Mouse (Mus musculus) heart, embryonic 12.5 days (tissue): ENCODE measurements around the gene Sema4a. TPM values are rescaled to one million over a fixed set of nuclear protein-coding genes. Genes with fewer than 3 reads are reported as not detected.

ENCODE experiments used
- ATAC-seq: fragments of 200-750 bp; cut with Nextera tagmentation; 2 replicates; pipeline ENCODE4 v1.8.0; 2017; ENCODE audit warnings: moderate TSS enrichment, moderate library complexity; ENCODE audit not compliant: insufficient number of reproducible peaks, low FRiP score
- H3K27ac ChIP-seq: fragments of 300-500 bp; sonication (generic); 2 replicates; pipeline ENCODE4 v1.5.1; 2016; ENCODE audit warnings: mild to moderate bottlenecking, moderate library complexity; ENCODE audit not compliant: poor library complexity, severe bottlenecking
- H3K27me3 ChIP-seq: fragments of 300-500 bp; sonication (generic); replicated peaks from 2 replicates; pipeline ENCODE4 v1.6.1; 2016; ENCODE audit warnings: mild to moderate bottlenecking, moderate library complexity
- H3K36me3 ChIP-seq: fragments of 300-500 bp; sonication (generic); 2 replicates; pipeline ENCODE4 v1.6.1; 2016; ENCODE audit warnings: mild to moderate bottlenecking, moderate library complexity
- H3K4me1 ChIP-seq: fragments of 300-500 bp; sonication (generic); replicated peaks from 2 replicates; pipeline ENCODE4 v1.6.1; 2016; ENCODE audit warnings: mild to moderate bottlenecking
- H3K4me2 ChIP-seq: fragments of 300-500 bp; sonication (generic); 2 replicates; pipeline ENCODE4 v1.6.1; 2016; ENCODE audit warnings: mild to moderate bottlenecking, moderate library complexity
- H3K4me3 ChIP-seq: fragments of 300-500 bp; sonication (generic); 2 replicates; pipeline ENCODE4 v1.5.1; 2016; ENCODE audit warnings: mild to moderate bottlenecking
- H3K9ac ChIP-seq: fragments of 300-500 bp; sonication (generic); 2 replicates; pipeline ENCODE4 v1.6.1; 2016; ENCODE audit warnings: mild to moderate bottlenecking, moderate library complexity
- H3K9me3 ChIP-seq: fragments of 300-500 bp; sonication (generic); replicated peaks from 2 replicates; pipeline ENCODE4 v1.6.1; 2016; ENCODE audit warnings: mild to moderate bottlenecking, moderate library complexity
- WGBS: fragments of 180-500 bp; shearing (Covaris S2); methylation state at CpG from one replicate; pipeline ENCODE4 v1.1.7; 2016; 5-methylcytosine and 5-hydroxymethylcytosine counted together
- polyA plus RNA-seq: library from polyadenylated mRNA; unstranded; fragments of >200 nt; fragmentation: Nextera tagmentation; extraction: Ambion mirVana; gene quantifications from 2 replicates; pipeline ENCODE4 v1.2.1, GENCODE M21; 2016

The Sema4a gene
- polyA plus RNA-seq, result 0.92 and 1.3 TPM in 2 replicates

DNA sequence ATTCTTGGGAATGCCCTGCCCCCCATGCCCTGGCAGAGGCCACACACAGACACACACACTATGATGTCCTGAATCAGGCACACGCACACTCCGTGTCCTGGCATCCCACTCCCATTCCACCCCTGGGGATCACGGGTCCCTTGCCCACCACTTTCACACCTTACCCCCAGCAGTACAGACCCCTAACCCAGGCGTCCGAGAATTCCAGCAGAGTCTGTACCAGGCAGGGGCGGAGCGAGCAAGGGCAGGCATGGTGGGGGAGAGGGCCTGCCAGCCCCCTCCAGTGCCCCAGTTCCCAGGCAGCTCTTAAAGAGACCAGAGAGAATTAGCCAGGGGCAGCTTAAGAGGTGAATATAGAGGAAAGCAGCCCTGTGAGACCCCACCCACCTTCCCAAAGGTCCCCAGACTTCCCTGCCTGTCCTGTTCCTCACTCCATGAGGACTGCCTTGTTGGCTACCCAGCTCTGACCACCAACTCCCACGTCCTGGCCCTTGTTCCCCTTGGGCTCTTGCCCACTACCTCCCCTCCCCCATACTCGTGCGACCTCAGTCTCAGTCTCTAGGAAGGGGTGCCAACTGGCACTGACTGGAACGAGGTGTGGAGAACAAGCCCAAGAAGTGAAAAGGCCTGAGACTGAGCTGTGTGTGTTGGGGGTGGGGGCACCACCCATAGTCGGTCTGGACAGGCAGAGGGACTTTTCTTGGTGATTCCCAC is at the start of gene Sema4a:
TSS of gene Sema4a (minus strand) at position 200 of the 714 bp plus-strand sequence.
- Histone ChIP-seq H3K27me3 (peaks cover 56% of the 10 kb centered on the region), H3K4me3 (no peak within 1 kb of the TSS), H3K4me1 (peaks cover 12% of the 10 kb centered on the region), H3K9me3 (no peaks in the 10 kb centered on the region), H3K27ac (no peak within 1 kb of the TSS), H3K9ac (no peak within 1 kb of the TSS), H3K4me2 (no peak within 1 kb of the TSS), H3K36me3 (no peaks in the 10 kb centered on the region)
- ATAC-seq, result 0 out of 2 replicates have a peak, but pooled peaks have one; percentile 12
- 34% methylated on average over 12 of the region's 12 CpGs for WGBS

DNA sequence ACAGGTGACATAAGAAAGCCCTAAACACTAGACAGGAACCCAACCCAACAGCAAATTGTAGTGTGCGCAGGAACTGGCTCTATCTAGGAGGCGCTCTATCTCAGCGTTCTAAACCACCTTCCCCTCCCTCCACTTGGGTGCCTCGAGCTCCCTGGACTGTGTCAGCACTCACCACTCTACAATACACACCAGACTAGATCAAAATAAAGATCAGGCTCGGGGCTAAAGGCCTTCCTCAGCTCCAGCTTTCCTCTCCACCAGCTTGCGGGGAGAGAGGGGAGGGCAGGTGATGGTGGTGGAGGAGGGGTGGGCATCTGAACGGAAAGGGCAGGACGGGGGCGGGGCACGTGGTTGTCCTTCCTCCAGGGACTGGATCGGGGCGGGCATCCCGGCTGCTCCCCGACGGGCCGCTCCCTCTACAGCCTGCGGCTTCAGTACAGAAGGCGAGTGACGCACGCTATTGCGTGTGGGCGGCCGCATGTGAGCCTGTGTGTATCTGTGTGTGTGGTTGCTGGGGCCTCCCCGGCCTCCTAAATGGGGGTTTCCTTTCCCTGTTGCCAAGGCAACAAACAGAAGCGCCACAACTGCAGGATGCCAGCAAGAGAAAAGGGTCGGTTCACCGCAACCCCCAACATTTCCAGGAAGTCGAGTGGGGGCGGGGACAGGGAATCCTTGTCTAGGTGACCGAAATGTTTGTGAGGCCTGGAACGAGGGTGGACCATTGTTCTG is 48.9 kb upstream of the Sema4a start, which contains the start of gene Lmna:
TSS of gene Lmna (minus strand) at position 265 of the 729 bp plus-strand sequence.
- no peaks in the 10 kb centered on the region for H3K9me3 ChIP-seq
- peak; percentile 96 for ATAC-seq
- WGBS, result under 1% methylated on average over 31 of the region's 31 CpGs
- peak within 1 kb of the TSS; percentile 70 for H3K4me2 ChIP-seq
- H3K36me3 ChIP-seq, result no peaks in the 10 kb centered on the region
- H3K9ac ChIP-seq, result peak within 1 kb of the TSS; percentile 71
- peak within 1 kb of the TSS; percentile 48 for H3K4me3 ChIP-seq
- no peaks in the 10 kb centered on the region for H3K27me3 ChIP-seq
- H3K27ac ChIP-seq, result peak within 1 kb of the TSS; percentile 88
- peaks cover 49% of the 10 kb centered on the region for H3K4me1 ChIP-seq

DNA sequence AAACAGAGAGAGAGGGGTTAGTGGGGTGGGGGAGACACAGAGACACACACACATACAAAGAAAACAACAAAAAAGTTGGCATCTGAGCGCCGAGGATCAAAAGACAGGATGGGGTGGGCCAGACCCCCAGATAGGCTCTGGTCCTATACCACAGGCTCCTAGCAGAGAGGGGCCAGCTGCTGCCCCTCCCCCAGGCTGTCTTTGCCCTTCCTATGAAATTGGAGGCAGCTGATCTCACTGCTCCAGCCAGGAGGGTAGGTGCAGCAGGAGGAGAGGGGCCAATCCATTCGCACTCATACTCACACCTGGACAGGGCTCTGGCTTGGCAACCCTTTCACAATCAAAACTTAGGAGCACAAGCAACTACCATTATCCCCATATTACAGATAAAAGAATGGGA is 48.3 kb upstream of the Sema4a start:
- Histone ChIP-seq H3K27ac (peak overlapping the region; percentile 88), H3K4me1 (peaks cover 49% of the 10 kb centered on the region)
- no peak for ATAC-seq

DNA sequence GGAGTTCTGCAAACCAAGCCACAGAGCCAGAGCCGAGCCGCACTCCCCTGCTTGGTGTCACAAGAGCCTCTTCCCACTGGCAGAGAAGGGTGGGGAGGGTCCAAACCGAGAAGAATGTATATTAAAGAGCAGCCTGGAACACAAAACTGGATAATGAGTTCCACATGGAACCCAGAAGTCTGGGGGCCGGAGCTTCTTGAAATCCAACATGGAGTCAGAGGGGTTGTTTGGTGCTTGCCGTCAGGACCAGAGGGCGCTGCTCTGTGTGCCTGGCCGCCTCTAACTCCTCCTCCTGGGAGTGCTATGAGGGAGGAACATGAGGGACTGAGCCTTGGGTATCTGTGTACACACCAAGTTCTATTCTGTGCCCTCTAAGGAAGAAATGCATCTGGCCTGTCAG is 44.8 kb upstream of the Sema4a start:
- Histone ChIP-seq H3K36me3 (no peaks in the 10 kb centered on the region), H3K4me2 (no peak overlapping the region), H3K4me1 (peaks cover 46% of the 10 kb centered on the region), H3K9ac (no peak overlapping the region), H3K27me3 (no peaks in the 10 kb centered on the region), H3K9me3 (no peaks in the 10 kb centered on the region), H3K4me3 (no peak overlapping the region), H3K27ac (no peak overlapping the region)
- WGBS, result 56% methylated on average over 7 of the region's 7 CpGs
- ATAC-seq, result no peak

More for the DNA sequence above, 48.3 kb upstream of the Sema4a start:
- Histone ChIP-seq H3K4me2 (peak overlapping the region; percentile 70), H3K36me3 (no peaks in the 10 kb centered on the region), H3K9ac (peak overlapping the region; percentile 71), H3K9me3 (no peaks in the 10 kb centered on the region), H3K27me3 (no peaks in the 10 kb centered on the region), H3K4me3 (peak overlapping the region; percentile 48)
- WGBS, result 66% methylated on average over 3 of the region's 3 CpGs

DNA sequence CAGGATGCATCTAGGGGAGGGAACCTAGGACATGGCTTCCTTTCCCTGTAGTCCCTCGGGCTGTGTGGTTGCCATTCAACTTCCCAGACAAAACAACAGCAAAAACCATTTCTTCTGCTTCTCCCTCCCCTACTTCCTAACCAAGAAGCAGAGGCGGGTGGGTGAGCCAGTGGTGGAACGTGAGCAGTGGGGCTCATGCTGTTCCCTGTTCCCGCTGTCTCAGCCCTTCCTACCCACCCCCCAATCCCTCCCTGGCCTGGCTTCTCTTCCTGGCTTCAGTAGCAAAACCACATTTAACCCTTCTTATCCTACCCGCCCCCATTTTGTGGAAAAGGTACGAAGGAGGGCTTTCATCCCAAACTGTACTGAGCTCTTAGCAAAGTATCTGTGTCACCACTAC is 44.1 kb upstream of the Sema4a start:
- H3K4me3 ChIP-seq, result no peak overlapping the region
- peaks cover 46% of the 10 kb centered on the region for H3K4me1 ChIP-seq
- H3K9ac ChIP-seq, result no peak overlapping the region
- no peaks in the 10 kb centered on the region for H3K9me3 ChIP-seq
- H3K27ac ChIP-seq, result no peak overlapping the region
- WGBS, result 72% methylated on average over 6 of the region's 6 CpGs
- no peak for ATAC-seq
- no peak overlapping the region for H3K4me2 ChIP-seq
- H3K36me3 ChIP-seq, result no peaks in the 10 kb centered on the region
- H3K27me3 ChIP-seq, result no peaks in the 10 kb centered on the region

DNA sequence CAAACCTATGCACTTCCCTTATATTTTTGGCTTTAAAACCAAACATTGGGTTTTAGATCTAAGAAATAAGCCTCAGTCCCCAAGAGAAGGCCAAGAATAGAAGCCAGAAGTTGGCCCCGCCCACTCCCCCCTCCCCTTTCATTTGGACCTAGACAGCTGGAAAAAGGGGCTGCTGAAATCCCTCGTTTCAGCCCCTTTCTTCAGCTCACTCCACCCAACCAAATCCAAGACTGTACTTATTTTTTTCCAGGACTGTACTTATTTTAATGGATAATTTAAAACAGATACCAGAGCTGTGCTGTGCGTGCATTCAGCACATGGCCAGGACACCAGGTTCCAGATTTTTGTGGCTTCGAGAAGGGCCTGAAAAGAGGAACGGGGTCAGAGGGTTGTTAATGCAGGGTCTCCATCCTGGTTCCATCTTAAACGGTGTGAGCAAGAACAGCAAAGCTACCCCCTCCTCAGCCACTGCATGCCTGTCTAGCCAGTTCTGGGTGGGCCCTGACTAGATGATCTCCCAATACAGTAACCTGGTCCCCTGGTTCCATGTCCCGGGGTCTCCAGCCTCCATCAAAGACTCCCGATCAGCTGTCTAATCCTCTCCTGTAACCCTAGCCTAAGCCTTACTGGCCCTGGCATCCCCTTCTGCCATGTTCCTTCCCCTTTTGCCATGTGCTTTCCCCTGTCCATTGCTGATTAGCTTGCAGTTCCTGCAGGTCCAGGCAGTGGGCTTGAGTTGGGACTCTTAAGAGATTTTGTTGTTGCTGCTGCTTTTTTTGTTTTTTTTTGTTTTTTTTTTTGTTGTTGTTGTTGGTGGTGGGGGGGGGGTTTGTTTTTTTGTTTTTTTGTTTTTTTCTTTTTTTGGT is 43.1 kb upstream of the Sema4a start:
- Histone ChIP-seq H3K4me3 (no peak overlapping the region), H3K36me3 (no peaks in the 10 kb centered on the region), H3K4me1 (peaks cover 41% of the 10 kb centered on the region), H3K4me2 (no peak overlapping the region), H3K9ac (no peak overlapping the region), H3K27me3 (no peaks in the 10 kb centered on the region), H3K27ac (peak overlapping the region; percentile 79; the same call in 1 of the 2 replicates), H3K9me3 (no peaks in the 10 kb centered on the region)
- no peak for ATAC-seq
- WGBS, result 42% methylated on average over 8 of the region's 8 CpGs

DNA sequence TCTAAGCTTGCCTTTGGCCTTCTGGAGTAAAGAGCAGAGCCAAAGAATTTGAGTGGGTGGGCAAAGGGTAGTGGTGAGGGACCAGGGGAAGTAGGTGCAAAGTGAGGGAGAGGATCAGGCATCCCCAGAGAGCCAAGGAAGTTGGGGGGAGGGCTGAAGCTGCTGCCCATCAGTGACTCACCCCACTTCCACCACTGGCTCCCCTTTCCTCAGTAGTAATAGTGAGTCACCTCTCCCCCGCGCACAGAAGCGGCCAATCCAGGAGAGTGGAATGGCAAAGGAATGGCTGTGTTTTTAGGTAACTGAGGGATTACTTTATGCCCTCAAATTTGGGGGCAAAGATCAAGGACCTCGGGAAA is 42.5 kb upstream of the Sema4a start:
- no peaks in the 10 kb centered on the region for H3K36me3 ChIP-seq
- ATAC-seq, result peak; percentile 43
- H3K9me3 ChIP-seq, result no peaks in the 10 kb centered on the region
- no peaks in the 10 kb centered on the region for H3K27me3 ChIP-seq
- 15% methylated on average over 4 of the region's 4 CpGs for WGBS
- H3K4me1 ChIP-seq, result peaks cover 40% of the 10 kb centered on the region
- H3K9ac ChIP-seq, result peak overlapping the region; percentile 88
- peak overlapping the region; percentile 79 for H3K27ac ChIP-seq
- peak overlapping the region; percentile 87 for H3K4me2 ChIP-seq
- H3K4me3 ChIP-seq, result peak overlapping the region; percentile 68

DNA sequence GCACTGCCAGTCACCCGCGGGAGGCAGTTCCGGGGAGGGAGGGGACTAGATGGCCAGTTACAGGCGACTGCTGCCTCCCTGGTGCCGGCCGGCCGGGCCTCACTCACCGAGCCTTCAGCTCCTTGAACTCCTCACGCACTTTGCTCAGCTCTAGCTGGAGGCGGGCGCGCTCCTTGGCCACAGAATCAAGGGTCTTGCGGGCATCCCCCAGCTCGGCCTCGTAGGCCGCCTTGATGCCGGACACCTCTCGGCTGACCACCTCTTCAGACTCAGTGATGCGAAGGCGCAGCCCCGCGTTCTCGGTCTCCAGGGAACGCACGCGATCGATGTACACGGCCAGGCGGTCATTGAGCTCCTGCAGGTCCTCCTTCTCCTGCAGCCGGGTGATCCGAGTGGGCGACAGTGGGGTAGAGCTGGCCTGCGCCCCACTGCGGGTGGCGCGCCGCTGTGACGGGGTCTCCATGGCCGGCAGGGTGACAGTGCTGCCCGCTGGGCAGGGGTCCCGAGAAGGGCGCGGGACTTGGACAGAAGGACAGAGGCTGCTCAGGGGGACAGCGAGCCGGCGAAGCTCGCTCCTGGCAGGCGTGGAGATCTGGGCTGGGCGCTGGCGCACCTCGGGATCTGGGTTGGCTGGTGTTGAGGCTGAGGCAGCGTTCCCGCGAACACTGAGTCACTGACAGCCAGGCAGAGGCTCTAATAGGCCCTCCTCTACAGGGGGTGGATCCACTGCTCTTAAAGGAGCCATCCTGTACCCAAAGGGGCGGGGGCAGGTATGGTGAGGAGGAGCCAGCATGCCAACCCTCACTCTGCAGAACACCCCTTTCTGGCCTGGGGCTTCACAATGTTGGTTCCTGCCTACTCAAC is 41.9 kb upstream of the Sema4a start:
- Histone ChIP-seq H3K27me3 (no peaks in the 10 kb centered on the region), H3K27ac (peak overlapping the region; percentile 79), H3K4me1 (peaks cover 40% of the 10 kb centered on the region), H3K9me3 (no peaks in the 10 kb centered on the region), H3K36me3 (0 out of 2 replicates have a peak, but pooled peaks cover 4% of the 10 kb centered on the region), H3K4me2 (peak overlapping the region; percentile 87), H3K4me3 (peak overlapping the region; percentile 68), H3K9ac (peak overlapping the region; percentile 88)
- WGBS, result under 1% methylated on average over 55 of the region's 55 CpGs
- peak; percentile 92 for ATAC-seq

DNA sequence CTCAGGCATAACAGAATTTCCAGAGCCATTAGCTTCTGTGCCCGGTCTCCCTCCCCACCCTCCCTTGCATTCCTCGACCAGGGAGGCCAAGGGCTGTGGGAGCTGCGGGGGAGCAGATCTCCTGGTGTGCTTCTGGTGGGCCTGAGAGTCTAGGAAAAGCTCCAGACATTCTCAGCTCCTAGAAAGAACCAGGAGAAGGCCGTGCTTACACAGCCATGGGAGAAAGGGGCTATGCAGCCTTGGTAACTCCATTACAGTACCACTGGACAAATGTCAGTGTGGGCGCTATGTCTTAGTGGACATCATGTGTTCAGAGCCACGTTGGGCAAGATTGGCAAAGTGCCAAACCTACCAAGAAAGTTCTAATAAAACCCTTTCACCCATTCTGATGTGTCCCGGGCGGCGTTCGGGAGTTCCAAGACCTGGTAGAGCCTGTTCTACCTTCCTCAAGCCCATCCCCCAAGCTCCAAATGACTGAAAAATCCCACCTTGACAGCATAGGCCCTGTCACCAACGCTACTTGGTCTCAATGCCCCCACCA is 41.1 kb upstream of the Sema4a start:
- Histone ChIP-seq H3K36me3 (0 out of 2 replicates have a peak, but pooled peaks cover 4% of the 10 kb centered on the region), H3K27ac (peak overlapping the region; percentile 79), H3K9me3 (no peaks in the 10 kb centered on the region), H3K4me1 (peaks cover 43% of the 10 kb centered on the region), H3K27me3 (no peaks in the 10 kb centered on the region), H3K4me3 (peak overlapping the region; percentile 68), H3K4me2 (peak overlapping the region; percentile 87), H3K9ac (peak overlapping the region; percentile 88)
- 8% methylated on average over 11 of the region's 11 CpGs for WGBS
- ATAC-seq, result no peak
